Mouse (Mus musculus): Measurements from ENCODE around the gene Lcp1. TPM values are rescaled to one million over a fixed set of nuclear protein-coding genes. Genes with fewer than 3 reads are reported as not detected.
A peak's percentile ranks its signal among the peaks of the same experiment; 100 is the strongest.

The Lcp1 gene
- total RNA-seq (2014; rRNA removed; ENCODE audit: low replicate concordance): 11.3 and 17.5 TPM in 2 replicates
- polyA plus RNA-seq (2015; fragmentation: Nextera tagmentation; extraction: Ambion mirVana): 11.2 and 12.6 TPM in 2 replicates

DNA sequence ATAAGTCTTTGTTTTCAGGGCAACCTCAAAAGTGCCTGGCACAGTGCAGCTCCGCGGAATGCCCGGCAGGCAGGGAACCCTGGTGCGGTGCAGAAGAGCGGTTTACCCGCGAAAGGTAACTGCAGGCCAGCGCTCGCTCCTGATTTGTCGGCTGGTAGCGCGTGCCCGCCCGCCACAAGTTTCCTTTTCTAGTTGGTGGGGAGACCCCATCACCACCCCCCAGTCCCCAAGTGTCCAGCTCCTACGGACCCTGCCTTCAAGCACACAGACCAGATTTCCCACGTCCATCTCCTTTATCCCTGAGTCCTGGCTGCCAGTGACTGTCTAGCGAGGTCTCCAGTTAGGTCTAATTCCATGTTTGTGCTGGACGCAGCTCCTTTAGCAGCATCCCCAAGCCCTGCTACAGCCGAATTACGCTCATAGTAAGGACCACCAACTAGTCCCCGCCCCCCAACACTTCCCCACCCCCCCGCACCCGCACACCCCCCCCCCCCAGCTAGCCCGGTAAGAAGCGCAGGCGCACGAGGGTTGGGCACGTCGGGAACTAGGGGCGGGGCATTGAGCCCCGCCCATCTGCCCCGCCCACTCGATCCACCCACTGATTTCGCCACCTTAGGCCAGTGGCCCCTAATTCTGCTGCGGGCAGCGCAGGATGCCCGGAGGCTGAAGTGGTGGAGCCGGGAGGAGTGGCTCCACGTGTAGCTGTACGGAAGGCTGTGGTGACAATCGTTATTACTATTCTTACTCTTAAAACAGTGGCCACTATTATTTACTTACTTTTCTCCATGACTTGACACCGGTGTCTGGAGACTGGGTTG lies at the start of gene Lcp1, which contains the start of gene Lrrc63:
Gene Lcp1, plus strand, starts transcription at position 601 of the 818 bp plus-strand sequence.
Gene Lrrc63, minus strand, starts transcription at position 381 of the 818 bp plus-strand sequence.
- DNase-seq (ENCODE audit: low spot score): peak; percentile 65
- Histone ChIP-seq H3K36me3 (replicated peaks; ENCODE audit: control insufficient read depth, insufficient read depth, low read length) (no peaks in the 10 kb centered on the region), H3K9me3 (replicated peaks; ENCODE audit: control insufficient read depth, low read length) (no peaks in the 10 kb centered on the region), H3K4me1 (ENCODE audit: control insufficient read depth, insufficient read depth) (no peaks in the 10 kb centered on the region), H3K4me3 (ENCODE audit: low read depth, low read length) (peak within 1 kb of the TSS; percentile 57), H3K27me3 (ENCODE audit: control insufficient read depth, insufficient read depth, low read length) (no peaks in the 10 kb centered on the region), H3K9ac (replicated peaks; ENCODE audit: low read depth, low read length) (peak within 1 kb of the TSS; percentile 48; the same call in 1 of the 2 replicates), H3K27ac (ENCODE audit: low read depth) (peak within 1 kb of the TSS; percentile 43), H3K4me2 (ENCODE audit: low read depth, low read length) (peak within 1 kb of the TSS; percentile 95)
- under 1% methylated on average over 37 of the region's 42 CpGs for WGBS
- ATAC-seq (ENCODE audit: insufficient read depth, low read depth): peak; percentile 93
- no peak for TF ChIP-seq EP300 (IDR thresholded peaks at IDR 0.05; ENCODE audit: low read depth)
- no peak for TF ChIP-seq CTCF (IDR thresholded peaks at IDR 0.05; ENCODE audit: low read depth)

DNA sequence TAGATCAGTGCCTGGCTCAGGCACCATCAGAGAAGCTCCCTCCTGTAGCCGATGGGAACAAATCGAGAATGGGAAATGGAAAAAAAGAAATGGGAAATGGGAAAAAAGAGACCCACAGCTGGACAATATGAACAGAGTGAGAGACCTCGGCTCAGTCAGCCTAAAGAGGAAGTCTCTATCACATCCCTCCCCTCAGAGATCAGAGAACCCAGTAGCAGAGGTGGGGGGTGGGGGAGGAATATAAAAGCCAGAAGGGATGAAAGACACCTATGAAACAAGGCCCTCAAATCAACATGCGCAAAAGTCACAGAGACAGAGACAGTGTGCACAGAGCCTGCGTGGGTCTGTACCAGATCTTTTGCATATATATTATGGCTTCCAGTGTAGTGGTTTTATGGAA lies 27.9 kb upstream of the Lcp1 start:
- no peaks in the 10 kb centered on the region for H3K36me3 ChIP-seq (replicated peaks; ENCODE audit: control insufficient read depth, insufficient read depth, low read length)
- ATAC-seq (ENCODE audit: insufficient read depth, low read depth): no peak
- no peak for DNase-seq (ENCODE audit: low spot score)
- H3K4me2 ChIP-seq (ENCODE audit: low read depth, low read length): no peak overlapping the region
- no peaks in the 10 kb centered on the region for H3K27me3 ChIP-seq (ENCODE audit: control insufficient read depth, insufficient read depth, low read length)
- 82% methylated on average over 5 of the region's 5 CpGs for WGBS
- H3K9me3 ChIP-seq (replicated peaks; ENCODE audit: control insufficient read depth, low read length): no peaks in the 10 kb centered on the region
- H3K4me3 ChIP-seq (ENCODE audit: low read depth, low read length): no peak overlapping the region
- no peaks in the 10 kb centered on the region for H3K4me1 ChIP-seq (ENCODE audit: control insufficient read depth, insufficient read depth)
- H3K9ac ChIP-seq (replicated peaks; ENCODE audit: low read depth, low read length): no peak overlapping the region
- H3K27ac ChIP-seq (ENCODE audit: low read depth): no peak overlapping the region
- TF ChIP-seq CTCF (IDR thresholded peaks at IDR 0.05; ENCODE audit: low read depth): no peak
- no peak for TF ChIP-seq EP300 (IDR thresholded peaks at IDR 0.05; ENCODE audit: low read depth)

DNA sequence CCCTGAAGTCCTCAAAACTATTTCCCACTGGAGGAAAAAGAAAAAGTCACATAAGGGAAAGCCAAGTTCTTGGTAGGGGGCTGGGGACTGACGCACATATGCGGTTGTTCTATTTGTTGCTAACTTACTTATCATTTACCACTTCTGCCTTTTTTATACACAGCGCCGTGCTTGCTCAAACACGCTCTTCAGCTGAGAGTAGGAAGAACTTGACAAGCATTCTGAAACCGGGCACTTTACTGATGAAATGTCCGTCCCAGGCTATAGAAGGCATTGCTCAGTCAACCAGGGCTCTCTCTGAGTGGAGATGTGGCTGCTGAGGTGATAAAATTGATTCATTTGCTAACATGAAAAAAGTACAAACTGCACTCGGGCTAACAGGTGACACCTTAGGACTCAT lies 9.2 kb upstream of the Lcp1 start:
- ATAC-seq (ENCODE audit: insufficient read depth, low read depth) (no peak), DNase-seq (ENCODE audit: low spot score) (no peak)
- H3K27me3 ChIP-seq (ENCODE audit: control insufficient read depth, insufficient read depth, low read length): no peaks in the 10 kb centered on the region
- H3K36me3 ChIP-seq (replicated peaks; ENCODE audit: control insufficient read depth, insufficient read depth, low read length): no peaks in the 10 kb centered on the region
- H3K4me2 ChIP-seq (ENCODE audit: low read depth, low read length): no peak overlapping the region
- no peaks in the 10 kb centered on the region for H3K4me1 ChIP-seq (ENCODE audit: control insufficient read depth, insufficient read depth)
- 82% methylated on average over 8 of the region's 8 CpGs for WGBS
- no peak overlapping the region for H3K4me3 ChIP-seq (ENCODE audit: low read depth, low read length)
- TF ChIP-seq EP300 (IDR thresholded peaks at IDR 0.05; ENCODE audit: low read depth): no peak
- no peak for TF ChIP-seq CTCF (IDR thresholded peaks at IDR 0.05; ENCODE audit: low read depth)
- no peak overlapping the region for H3K27ac ChIP-seq (ENCODE audit: low read depth)
- H3K9me3 ChIP-seq (replicated peaks; ENCODE audit: control insufficient read depth, low read length): no peaks in the 10 kb centered on the region
- H3K9ac ChIP-seq (replicated peaks; ENCODE audit: low read depth, low read length): no peak overlapping the region

DNA sequence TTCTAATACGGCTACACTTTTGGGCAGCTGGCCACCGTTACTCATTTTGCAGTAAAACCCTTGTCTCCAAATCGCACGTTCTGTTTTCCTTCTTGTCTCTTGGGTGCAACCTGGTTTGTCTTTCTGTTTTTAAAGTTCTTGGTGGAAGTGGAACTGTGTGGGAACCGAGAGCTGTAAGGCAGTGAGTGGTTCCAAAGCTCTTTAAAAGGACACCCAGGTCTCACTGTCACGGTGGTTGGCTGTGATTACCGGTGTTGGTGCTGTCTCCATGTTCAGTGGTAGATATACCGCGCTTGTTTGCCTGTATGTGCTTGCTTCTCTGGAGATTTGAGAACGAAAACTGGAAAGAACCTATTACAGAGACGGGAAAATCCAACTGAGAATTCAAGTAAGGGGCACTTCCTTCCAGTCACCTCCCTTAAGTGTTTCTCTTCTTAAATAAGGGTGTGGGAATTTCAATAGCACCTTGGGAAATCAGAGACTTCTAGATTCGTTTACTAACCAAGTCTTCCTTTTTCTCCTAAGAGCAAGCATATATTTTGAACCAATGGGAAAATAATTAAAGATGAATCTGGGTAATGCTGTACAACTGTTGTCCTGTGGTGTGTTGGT lies 529 bp downstream of the Lcp1 start:
- H3K27me3 ChIP-seq (ENCODE audit: control insufficient read depth, insufficient read depth, low read length): no peaks in the 10 kb centered on the region
- H3K9ac ChIP-seq (replicated peaks; ENCODE audit: low read depth, low read length): no peak overlapping the region
- DNase-seq (ENCODE audit: low spot score): no peak
- 5% methylated on average over 12 of the region's 12 CpGs for WGBS
- no peak for TF ChIP-seq CTCF (IDR thresholded peaks at IDR 0.05; ENCODE audit: low read depth)
- TF ChIP-seq EP300 (IDR thresholded peaks at IDR 0.05; ENCODE audit: low read depth): no peak
- no peaks in the 10 kb centered on the region for H3K4me1 ChIP-seq (ENCODE audit: control insufficient read depth, insufficient read depth)
- no peaks in the 10 kb centered on the region for H3K9me3 ChIP-seq (replicated peaks; ENCODE audit: control insufficient read depth, low read length)
- no peak for ATAC-seq (ENCODE audit: insufficient read depth, low read depth)
- peak overlapping the region; percentile 95 for H3K4me2 ChIP-seq (ENCODE audit: low read depth, low read length)
- H3K27ac ChIP-seq (ENCODE audit: low read depth): peak overlapping the region; percentile 43
- H3K36me3 ChIP-seq (replicated peaks; ENCODE audit: control insufficient read depth, insufficient read depth, low read length): no peaks in the 10 kb centered on the region
- H3K4me3 ChIP-seq (ENCODE audit: low read depth, low read length): peak overlapping the region; percentile 57

DNA sequence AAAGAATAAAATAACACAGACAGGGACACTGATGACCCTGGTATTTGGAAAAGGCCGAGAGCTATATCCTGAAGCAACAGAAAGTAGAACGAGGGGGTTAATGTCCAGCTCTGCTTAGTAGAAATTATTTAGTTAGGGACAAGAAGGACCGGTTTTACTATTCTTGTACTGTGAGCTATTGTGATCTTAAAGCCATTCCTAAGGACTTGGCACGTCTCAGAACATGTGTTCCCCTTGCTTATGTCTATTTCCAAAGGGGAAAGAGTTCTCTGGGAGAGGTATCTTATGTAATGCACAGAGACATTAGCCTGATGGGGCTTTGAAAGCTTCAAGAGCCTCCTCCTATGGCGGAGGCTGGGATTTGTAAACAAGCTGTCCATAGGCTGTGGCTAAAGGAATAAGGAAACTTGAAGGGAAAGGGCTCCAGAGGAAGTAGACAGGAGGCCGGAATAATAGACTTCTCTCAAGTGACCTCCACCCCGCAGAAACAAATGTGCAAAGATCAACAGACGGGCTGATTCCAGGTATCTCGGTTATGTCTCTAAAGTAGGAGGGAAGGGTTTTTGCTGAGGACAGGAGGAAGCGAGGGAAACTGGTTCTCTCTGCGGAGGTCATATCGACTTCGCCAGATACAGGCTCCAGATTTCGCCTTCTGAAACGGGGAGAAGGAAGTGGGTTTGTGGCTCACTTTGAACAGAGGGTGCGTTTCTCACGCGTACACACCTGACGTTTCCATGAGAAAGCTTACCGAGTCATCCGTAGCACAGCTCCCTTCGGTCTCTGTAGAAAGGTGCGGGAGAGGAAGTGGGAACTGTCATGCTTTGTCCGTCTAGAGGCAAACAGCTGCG lies 5.4 kb downstream of the Lcp1 start:
- Histone ChIP-seq H3K4me1 (ENCODE audit: control insufficient read depth, insufficient read depth) (0 out of 2 replicates have a peak, but pooled peaks cover 3% of the 10 kb centered on the region), H3K36me3 (replicated peaks; ENCODE audit: control insufficient read depth, insufficient read depth, low read length) (no peaks in the 10 kb centered on the region), H3K27ac (ENCODE audit: low read depth) (peak overlapping the region; percentile 1; the same call in 1 of the 2 replicates), H3K4me3 (ENCODE audit: low read depth, low read length) (peak overlapping the region; percentile 41), H3K9me3 (replicated peaks; ENCODE audit: control insufficient read depth, low read length) (no peaks in the 10 kb centered on the region), H3K4me2 (ENCODE audit: low read depth, low read length) (peak overlapping the region; percentile 51), H3K9ac (replicated peaks; ENCODE audit: low read depth, low read length) (peak overlapping the region; percentile 33; the same call in 1 of the 2 replicates), H3K27me3 (ENCODE audit: control insufficient read depth, insufficient read depth, low read length) (no peaks in the 10 kb centered on the region)
- no peak for ATAC-seq (ENCODE audit: insufficient read depth, low read depth)
- 63% methylated on average over 25 of the region's 25 CpGs for WGBS
- no peak for DNase-seq (ENCODE audit: low spot score)
- no peak for TF ChIP-seq CTCF (IDR thresholded peaks at IDR 0.05; ENCODE audit: low read depth)
- TF ChIP-seq EP300 (IDR thresholded peaks at IDR 0.05; ENCODE audit: low read depth): no peak

All from heart, postnatal 0 days (tissue).